In the genomic region with DNA sequence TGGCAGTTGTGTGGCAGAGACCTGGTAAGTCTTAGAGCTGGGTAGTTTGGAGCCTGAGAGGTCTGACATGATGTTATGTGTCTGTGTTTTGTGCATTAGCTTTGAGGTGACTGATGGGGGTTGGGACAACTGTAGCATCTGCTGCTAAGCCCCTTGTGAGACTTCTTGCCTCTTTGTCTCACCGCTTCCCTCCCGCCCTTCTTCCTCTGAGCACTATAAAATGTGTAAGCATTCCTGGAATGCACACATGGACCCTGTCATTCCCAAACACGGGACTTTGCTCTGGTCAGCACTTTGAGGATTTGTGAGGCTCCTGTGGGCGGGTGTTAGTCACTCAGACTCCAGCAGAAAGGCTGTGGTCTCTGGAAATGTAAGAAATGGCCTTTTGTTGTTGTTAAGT, we compare ENCODE assay signal across 9 mouse cellular contexts. TPM values are rescaled to one million over a fixed set of nuclear protein-coding genes. Genes with fewer than 3 reads are reported as not detected.
DNase-seq lines count a peak whose midpoint lies in the region; ATAC-seq and TF ChIP-seq lines count a peak whose summit lies in the region.
"Had no signal": no experiment of that assay in that cellular context is flagged by ENCODE, and none has a peak within 500 bp of the region (broad histone marks: within the 10 kb centered on the region; RNA-seq: fewer than 3 reads in every experiment).

No protein-coding gene starts in this region.

- H3K36me3 ChIP-seq in hindbrain, embryonic 10.5 days, result peaks cover 7% of the 10 kb centered on the region; the same call in 1 of the 2 replicates
- no peaks in the 10 kb centered on the region for H3K36me3 ChIP-seq in hindbrain, postnatal 0 days (ENCODE audit: insufficient read depth, low read length)
- no peaks in the 10 kb centered on the region for H3K36me3 ChIP-seq in midbrain, embryonic 13.5 days

- 22% methylated on average over 4 of the region's 4 CpGs for WGBS in hindbrain, embryonic 10.5 days
- WGBS in hindbrain, postnatal 0 days, result 30% methylated on average over 4 of the region's 4 CpGs
- 11% methylated on average over 4 of the region's 4 CpGs for WGBS in midbrain, embryonic 13.5 days

- no peak overlapping the region for H3K9ac ChIP-seq in hindbrain, postnatal 0 days (replicated peaks; ENCODE audit: low read length)
- no peak overlapping the region for H3K9ac ChIP-seq in midbrain, embryonic 13.5 days (replicated peaks)

- peak overlapping the region; percentile 23 for H3K27ac ChIP-seq in hindbrain, embryonic 10.5 days
- no peak overlapping the region; the same call in 1 of the 2 replicates for H3K27ac ChIP-seq in hindbrain, postnatal 0 days
- H3K27ac ChIP-seq in brown adipose tissue, adult 24 weeks (replicated peaks; ENCODE audit: low read depth, low read length), result 0 out of 2 replicates have a peak overlapping the region, but pooled peaks have one; percentile 2
- 0 out of 2 replicates have a peak overlapping the region, but pooled peaks have one; percentile 5 for H3K27ac ChIP-seq in midbrain, embryonic 13.5 days

- no peak overlapping the region for H3K4me3 ChIP-seq in hindbrain, embryonic 10.5 days
- no peak overlapping the region for H3K4me3 ChIP-seq in hindbrain, postnatal 0 days (ENCODE audit: low read length)
- no peak overlapping the region for H3K4me3 ChIP-seq in brown adipose tissue, adult 24 weeks (ENCODE audit: insufficient read depth, low read depth, low read length)
- no peak overlapping the region for H3K4me3 ChIP-seq in midbrain, embryonic 13.5 days (replicated peaks)

- TF ChIP-seq CTCF in hindbrain, postnatal 0 days (IDR thresholded peaks at IDR 0.05; ENCODE audit: low read depth), result no peak

- H3K4me1 ChIP-seq in hindbrain, embryonic 10.5 days (replicated peaks), result peaks cover 98% of the 10 kb centered on the region
- peaks cover 13% of the 10 kb centered on the region for H3K4me1 ChIP-seq in hindbrain, postnatal 0 days (ENCODE audit: insufficient read depth, low read length)
- H3K4me1 ChIP-seq in brown adipose tissue, adult 24 weeks (ENCODE audit: control insufficient read depth, insufficient read depth, insufficient read length, low read length), result peaks cover 34% of the 10 kb centered on the region
- H3K4me1 ChIP-seq in midbrain, embryonic 13.5 days (replicated peaks), result peaks cover 93% of the 10 kb centered on the region

- H3K9me3 ChIP-seq in hindbrain, embryonic 10.5 days, result no peaks in the 10 kb centered on the region
- no peaks in the 10 kb centered on the region for H3K9me3 ChIP-seq in hindbrain, postnatal 0 days (ENCODE audit: low read length)
- no peaks in the 10 kb centered on the region for H3K9me3 ChIP-seq in midbrain, embryonic 13.5 days
- H3K9me3 ChIP-seq: megakaryocyte, embryonic 14.5 days had no signal

- peak; percentile 44 for DNase-seq in hindbrain, embryonic 10.5 days (ENCODE audit: low spot score)
- no peak for DNase-seq in hindbrain, postnatal 0 days (ENCODE audit: low spot score)
- peak; percentile 64 for DNase-seq in kidney, adult 11 months
- no peak for DNase-seq in layer of hippocampus, postnatal 25 days (ENCODE audit: extremely low spot score in 1 of 2, low spot score in 1 of 2)
- DNase-seq in T-cell, adult 2 months (ENCODE audit: low spot score), result no peak

- no peaks in the 10 kb centered on the region for H3K27me3 ChIP-seq in hindbrain, embryonic 10.5 days (ENCODE audit: insufficient read depth, poor library complexity, severe bottlenecking)
- H3K27me3 ChIP-seq in hindbrain, postnatal 0 days (ENCODE audit: insufficient read depth, low read length), result no peaks in the 10 kb centered on the region
- H3K27me3 ChIP-seq in midbrain, embryonic 13.5 days, result no peaks in the 10 kb centered on the region
- H3K27me3 ChIP-seq: megakaryocyte, embryonic 14.5 days had no signal

- H3K4me2 ChIP-seq in hindbrain, postnatal 0 days (ENCODE audit: low read depth, low read length), result no peak overlapping the region
- no peak overlapping the region for H3K4me2 ChIP-seq in midbrain, embryonic 13.5 days (replicated peaks)

- no peak for ATAC-seq in hindbrain, postnatal 0 days
- no peak for ATAC-seq in midbrain, embryonic 13.5 days
- ATAC-seq in megakaryocyte, adult 5-6 weeks (ENCODE audit: poor library complexity, severe bottlenecking), result no peak

RNA-seq across cellular contexts. Expression of gene Sept11, which starts 36.7 kb away (rescaled TPM):
- polyA plus RNA-seq in hindbrain, embryonic 10.5 days (2016; fragmentation: Nextera tagmentation; extraction: Ambion mirVana), result 237 and 263 TPM in 2 replicates
- total RNA-seq in hindbrain, postnatal 0 days (2014; rRNA removed), result 79.3 and 88.1 TPM in 2 replicates
- 92.2 and 92.5 TPM in 2 replicates for polyA plus RNA-seq in hindbrain, postnatal 0 days (2015; fragmentation: Nextera tagmentation; extraction: Ambion mirVana)
- 16.1 and 17.2 TPM in 2 replicates for polyA plus RNA-seq in brown adipose tissue, adult 24 weeks (2012; ENCODE audit: insufficient read depth, insufficient read length, missing spikeins)
- 172 and 173 TPM in 2 replicates for polyA plus RNA-seq in midbrain, embryonic 13.5 days (2015; fragmentation: Nextera tagmentation; extraction: Ambion mirVana)
- total RNA-seq in layer of hippocampus, postnatal 25 days (2021), result 100 to 1,000 TPM in 1 of 2 experiments, 10 to 100 TPM in 1; 98.9 to 113 TPM
- total RNA-seq in megakaryocyte, adult 5-6 weeks (2015), result 70.4 and 82.5 TPM in 2 replicates
- total RNA-seq in megakaryocyte, adult 5-6 weeks (2017), result 83.3 and 87.4 TPM in 2 replicates

Comparison
In these comparisons a context has a peak if more than half of its experiments do, and no peak if none do; other contexts are left out.
1. DNase-seq: peak in hindbrain, embryonic 10.5 days (single experiment) and kidney, adult 11 months (single experiment); none in hindbrain, postnatal 0 days (single experiment), layer of hippocampus, postnatal 25 days (0 of 2) and T-cell, adult 2 months (single experiment).